Mouse (Mus musculus) testis, adult 2 months (tissue): ENCODE results near the gene Timp1.

Experiments used
- CTCF ChIP-seq: fragments of 200-500 bp; IDR thresholded peaks from 2 replicates; pipeline ENCODE4 v1.5.1; 2012; ENCODE audit warnings: low read depth, mild to moderate bottlenecking, inconsistent platforms, low read length, moderate library complexity; ENCODE audit not compliant: control insufficient read depth, insufficient read depth, insufficient replicate concordance
- POLR2A ChIP-seq: fragments of 200-500 bp; IDR thresholded peaks from 2 replicates; pipeline ENCODE4 v1.6.1; 2012; ENCODE audit warnings: low read depth, mild to moderate bottlenecking, inconsistent platforms, low read length, moderate library complexity; ENCODE audit not compliant: control insufficient read depth

DNA sequence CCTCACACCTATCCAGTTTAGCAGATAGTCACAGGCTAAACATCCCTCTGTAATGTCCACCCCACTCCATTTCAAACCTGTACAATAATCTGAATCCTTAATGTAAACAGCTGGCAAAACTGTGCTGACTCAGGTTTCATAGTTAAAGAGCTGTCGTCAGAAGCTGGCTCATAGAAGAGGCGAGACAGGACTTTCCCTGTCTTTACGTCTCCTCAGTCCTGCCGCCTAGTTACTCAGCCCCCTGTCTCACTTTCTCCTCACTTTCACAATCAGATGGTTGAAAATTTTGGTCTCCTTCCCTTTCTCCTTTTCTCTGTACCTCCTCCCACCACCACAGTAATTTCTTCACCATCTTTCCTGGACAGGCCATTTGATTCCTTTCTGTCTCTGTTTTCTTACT is 1.9 kb upstream of the Timp1 start:
- TF ChIP-seq POLR2A (no peak), CTCF (no peak)
